Mouse (Mus musculus) brain, embryonic 14.5 days (tissue): ENCODE data around the gene Bbof1. TPM values are rescaled to one million over a fixed set of nuclear protein-coding genes. Genes with fewer than 3 reads are reported as not detected.

Source experiments
- DNase-seq: peaks from one replicate; pipeline ENCODE4 v3.0.0-alpha.2; 2011; ENCODE audit warnings: low read depth
- CTCF ChIP-seq: fragments of 200-500 bp; IDR thresholded peaks from 2 replicates; pipeline ENCODE4 v1.5.1; 2012; ENCODE audit warnings: inconsistent platforms, mild to moderate bottlenecking, moderate library complexity, borderline replicate concordance; ENCODE audit not compliant: insufficient read depth, insufficient read length; ENCODE audit errors: extremely low read depth
- POLR2A ChIP-seq: fragments of 200-500 bp; IDR thresholded peaks from 2 replicates; pipeline ENCODE4 v1.6.1; 2012; ENCODE audit warnings: mild to moderate bottlenecking, inconsistent platforms, borderline replicate concordance; ENCODE audit not compliant: poor library complexity, insufficient read depth, insufficient read length, severe bottlenecking; ENCODE audit errors: extremely low read depth
- polyA plus RNA-seq: library from polyadenylated mRNA; depleted of rRNA; stranded (reverse); fragments of >200 nt; gene quantifications from 2 replicates; pipeline ENCODE4 v1.2.3, GENCODE M21; 2012; rRNA removed

Gene Bbof1
- polyA plus RNA-seq, 1 experiment = 3.4 TPM

GRCm38 (mm10) chr12:84450351-84450717 is 41.5 kb downstream of the Bbof1 start:
- no peak for TF ChIP-seq POLR2A
- TF ChIP-seq CTCF = no peak
- DNase-seq = no peak

- peak; percentile 100 for DNase-seq
- TF ChIP-seq CTCF (no peak), POLR2A (peak; percentile 86)
Measured at GRCm38 (mm10) chr12:84450718-84451646, 42.1 kb downstream of the Bbof1 start, which contains the start of the genes Aldh6a1 and Lin52. TSS of gene Aldh6a1 (minus strand) at chr12:84451004. TSS of gene Lin52 (plus strand) at chr12:84451422.

GRCm38 (mm10) chr12:84451801-84452200 is 42.9 kb downstream of the Bbof1 start:
- TF ChIP-seq POLR2A (no peak), CTCF (no peak)
- DNase-seq = no peak

- TF ChIP-seq POLR2A (no peak), CTCF (no peak)
- no peak for DNase-seq
Measured at GRCm38 (mm10) chr12:84456911-84457310, 48.0 kb downstream of the Bbof1 start.

GRCm38 (mm10) chr12:84459845-84460244 is 51.0 kb downstream of the Bbof1 start:
- no peak for DNase-seq
- no peak for TF ChIP-seq CTCF
- TF ChIP-seq POLR2A = no peak

- TF ChIP-seq POLR2A (no peak), CTCF (no peak)
- no peak for DNase-seq
Measured at GRCm38 (mm10) chr12:84461416-84461815, 52.5 kb downstream of the Bbof1 start.

- TF ChIP-seq POLR2A = no peak
- TF ChIP-seq CTCF = no peak
- DNase-seq = no peak
Measured at GRCm38 (mm10) chr12:84462856-84463255, 54.0 kb downstream of the Bbof1 start.

- DNase-seq = peak; percentile 80
- TF ChIP-seq POLR2A (no peak), CTCF (peak; percentile 31; the same call in 1 of the 2 replicates)
Measured at GRCm38 (mm10) chr12:84468701-84469100, 59.8 kb downstream of the Bbof1 start.

- no peak for DNase-seq
- no peak for TF ChIP-seq POLR2A
- TF ChIP-seq CTCF = no peak
Measured at GRCm38 (mm10) chr12:84478937-84479336, 70.1 kb downstream of the Bbof1 start.

- TF ChIP-seq CTCF (no peak), POLR2A (no peak)
- DNase-seq = no peak
Measured at GRCm38 (mm10) chr12:84481251-84481650, 72.4 kb downstream of the Bbof1 start.

- TF ChIP-seq CTCF (no peak), POLR2A (no peak)
- DNase-seq = no peak
Measured at GRCm38 (mm10) chr12:84482778-84483585, 74.1 kb downstream of the Bbof1 start.

- DNase-seq = peak; percentile 87
- no peak for TF ChIP-seq CTCF
- TF ChIP-seq POLR2A = no peak
Measured at GRCm38 (mm10) chr12:84487324-84488056, 78.6 kb downstream of the Bbof1 start.

Other genes starting within 250 kb of the Bbof1 start
- gene Elmsan1, start 190.2 kb upstream of the Bbof1 start, polyA plus RNA-seq = 6.8 and 7.9 TPM in 2 replicates
- 7.2 and 10.3 TPM in 2 replicates for gene Ptgr2, start 123.8 kb upstream of the Bbof1 start, polyA plus RNA-seq
- 59.5 and 72.4 TPM in 2 replicates for gene Zfp410, start 92.2 kb upstream of the Bbof1 start, polyA plus RNA-seq
- 48.3 and 70.1 TPM in 2 replicates for gene Coq6, start 47.4 kb upstream of the Bbof1 start, polyA plus RNA-seq
- 16.2 and 18.4 TPM in 2 replicates for gene Fam161b, start 47.2 kb upstream of the Bbof1 start, polyA plus RNA-seq
- 7.1 and 9.8 TPM in 2 replicates for gene Entpd5, start within 50 bp of the Bbof1 start, polyA plus RNA-seq
- 14.3 and 15.2 TPM in 2 replicates for gene Rnf113a2, start 8.1 kb downstream of the Bbof1 start, polyA plus RNA-seq
- 18.0 and 19.3 TPM in 2 replicates for gene Aldh6a1, start 41.9 kb downstream of the Bbof1 start, polyA plus RNA-seq
- 24.5 and 40.8 TPM in 2 replicates for gene Lin52, start 42.4 kb downstream of the Bbof1 start, polyA plus RNA-seq
- 2.5 and 5.8 TPM in 2 replicates for gene Vsx2, start 160.7 kb downstream of the Bbof1 start, polyA plus RNA-seq
- 25.1 and 34.0 TPM in 2 replicates for gene Abcd4, start 208.3 kb downstream of the Bbof1 start, polyA plus RNA-seq
- 0.03 TPM in 1 of 2 replicates, not detected in the other for gene Vrtn, start 231.9 kb downstream of the Bbof1 start, polyA plus RNA-seq